Mouse (Mus musculus) ES-E14 (cell line): ENCODE data around the gene Sncg. TPM values are rescaled to one million over a fixed set of nuclear protein-coding genes. Genes with fewer than 3 reads are reported as not detected.

Experiments
- DNase-seq: peaks from one replicate; pipeline ENCODE4 v3.0.0-alpha.2; 2013; ENCODE audit warnings: low read depth, low spot score
- H3K27ac ChIP-seq: 2 replicates; pipeline ENCODE4 v1.5.1; 2012; ENCODE audit warnings: low read depth, mild to moderate bottlenecking, low read length, moderate library complexity, mixed read lengths; ENCODE audit not compliant: poor library complexity, insufficient read depth, severe bottlenecking
- H3K36me3 ChIP-seq: 2 replicates; pipeline ENCODE4 v1.6.1; 2012; ENCODE audit warnings: mild to moderate bottlenecking, low read length, moderate library complexity, mixed read lengths; ENCODE audit not compliant: control insufficient read depth, poor library complexity, insufficient read depth, severe bottlenecking
- H3K4me1 ChIP-seq, 2 experiments: fragments of 150-350 bp in 1 of 2; sonication (generic) in 1 of 2; 2 replicates each; pipeline ENCODE4 v1.6.1; 2012; ENCODE audit warnings: low read length in 2 of 2, mild to moderate bottlenecking in 1 of 2, mixed read lengths in 1 of 2; ENCODE audit not compliant: control insufficient read depth in 2 of 2, insufficient read depth in 2 of 2, poor library complexity in 1 of 2
- H3K4me3 ChIP-seq, 2 experiments: fragments of 150-350 bp in 1 of 2; sonication (generic) in 1 of 2; 2 replicates each; pipeline ENCODE4 v1.5.1; 2012; ENCODE audit warnings: low read length in 2 of 2, low read depth in 1 of 2, mild to moderate bottlenecking in 1 of 2, mixed read lengths in 1 of 2; ENCODE audit not compliant: insufficient read depth in 1 of 2, poor library complexity in 1 of 2, severe bottlenecking in 1 of 2
- H3K9ac ChIP-seq: 2 replicates; pipeline ENCODE4 v1.6.1; 2012; ENCODE audit warnings: low read depth, mild to moderate bottlenecking, low read length, mixed read lengths; ENCODE audit not compliant: poor library complexity, insufficient read depth, severe bottlenecking
- H3K9me3 ChIP-seq: fragments of 150-350 bp; sonication (generic); 2 replicates; pipeline ENCODE4 v1.6.1; 2012; ENCODE audit warnings: low read depth, mild to moderate bottlenecking, low read length; ENCODE audit not compliant: control insufficient read depth, insufficient read depth
- CHD2 ChIP-seq: IDR thresholded peaks from 2 replicates; pipeline ENCODE4 v1.6.1; 2014; ENCODE audit warnings: mild to moderate bottlenecking, low read depth, low read length, inconsistent platforms
- HCFC1 ChIP-seq: IDR thresholded peaks from 2 replicates; pipeline ENCODE4 v1.6.1; 2012; ENCODE audit warnings: low read length, inconsistent platforms, borderline replicate concordance; ENCODE audit not compliant: insufficient read depth
- MAFK ChIP-seq: IDR thresholded peaks from 2 replicates; pipeline ENCODE4 v1.6.1; 2014; ENCODE audit warnings: mild to moderate bottlenecking, low read depth, low read length, inconsistent platforms; ENCODE audit not compliant: insufficient read depth
- ZC3H11A ChIP-seq: IDR thresholded peaks from 2 replicates; pipeline ENCODE4 v1.6.1; 2012; ENCODE audit warnings: low read depth, mild to moderate bottlenecking, inconsistent platforms, low read length, borderline replicate concordance
- ZNF384 ChIP-seq: IDR thresholded peaks from 2 replicates; pipeline ENCODE4 v1.6.1; 2012; ENCODE audit warnings: low read depth, low read length, inconsistent platforms
- in situ Hi-C, 2 experiments: fragments of 600-800 bp; cut with MboI; formaldehyde crosslinking; loops; one replicate each; pipeline ENCODE4 v1.15.1; 2025; ENCODE audit warnings: low sequenced_read_pairs in 2 of 2, inconsistent platforms in 1 of 2; ENCODE audit not compliant: unreplicated experiment in 2 of 2
- total RNA-seq: library from RNA; depleted of rRNA; stranded (reverse); fragments of 300-350 nt; gene quantifications from 2 replicates; pipeline ENCODE4 v1.2.3, GENCODE M21; 2012

The Sncg gene
- total RNA-seq, 1 experiment, result 3.9 TPM

DNA sequence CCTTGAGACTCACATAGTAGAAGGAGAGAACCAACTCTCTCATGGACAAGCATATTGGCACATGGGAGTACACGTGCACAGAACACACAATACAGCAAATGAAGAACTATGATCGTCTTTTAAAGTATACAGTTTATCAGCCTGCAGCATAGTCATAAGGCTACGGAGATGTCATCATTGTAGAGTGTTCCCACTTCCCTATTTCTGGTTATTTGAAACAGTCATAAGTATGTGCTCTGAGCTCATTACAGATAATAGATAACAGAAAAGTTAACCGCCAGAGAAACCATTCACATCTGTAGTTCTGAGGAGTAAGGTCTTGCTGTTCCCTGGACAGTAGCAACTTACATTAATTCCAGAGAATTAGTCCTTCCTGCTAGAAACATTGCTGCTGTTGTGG is 31.5 kb downstream of the Sncg start:
- in situ Hi-C loops, result loop anchor here in 1 of 2 experiments (25.0 kb wide), 1 partner anchor 394 kb away; no protein-coding TSS in a partner anchor
- Histone ChIP-seq H3K9me3 (no peaks in the 10 kb centered on the region), H3K4me3 (no peak overlapping the region), H3K27ac (no peak overlapping the region), H3K4me1 (peaks cover 0 to 5% of the 10 kb centered on the region in 2 experiments; a peak in 1 of 4 replicates), H3K9ac (no peak overlapping the region), H3K36me3 (peaks cover 31% of the 10 kb centered on the region)
- DNase-seq, result no peak
- TF ChIP-seq CHD2, result no peak
- TF ChIP-seq HCFC1, result no peak
- no peak for TF ChIP-seq ZC3H11A
- no peak for TF ChIP-seq MAFK
- TF ChIP-seq ZNF384, result no peak

DNA sequence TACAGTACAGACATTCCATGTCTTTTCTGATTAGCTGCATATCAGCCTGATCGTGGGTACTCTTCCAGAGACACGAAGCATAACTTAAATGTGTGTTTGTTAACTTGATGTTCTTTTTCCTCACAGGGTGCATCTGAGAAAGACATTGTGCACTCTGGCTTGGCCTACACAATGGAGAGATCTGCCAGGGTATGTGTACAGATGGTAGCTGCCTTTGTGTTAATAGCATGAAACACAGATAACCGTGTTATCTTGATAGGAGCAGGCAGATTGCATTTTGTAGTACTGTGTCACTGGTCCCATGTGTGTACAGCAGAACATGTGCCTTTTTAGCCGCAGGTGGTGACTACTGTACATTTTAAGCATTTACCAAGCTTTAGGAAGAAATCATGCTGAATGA is 32.6 kb downstream of the Sncg start:
- Histone ChIP-seq H3K27ac (no peak overlapping the region), H3K4me1 (peaks cover 0 to 5% of the 10 kb centered on the region in 2 experiments; a peak in 1 of 4 replicates), H3K9me3 (no peaks in the 10 kb centered on the region), H3K4me3 (no peak overlapping the region), H3K9ac (no peak overlapping the region), H3K36me3 (peaks cover 36% of the 10 kb centered on the region)
- in situ Hi-C loops, result loop anchor here in 1 of 2 experiments (25.0 kb wide), 1 partner anchor 395 kb away; no protein-coding TSS in a partner anchor
- DNase-seq, result no peak
- TF ChIP-seq MAFK (no peak), CHD2 (no peak), ZC3H11A (no peak), ZNF384 (no peak), HCFC1 (no peak)

GRCm38 (mm10) chr14:34339446-34339845 is 35.1 kb downstream of the Sncg start:
- no peak for DNase-seq
- Histone ChIP-seq H3K36me3 (peaks cover 48% of the 10 kb centered on the region), H3K9ac (no peak overlapping the region), H3K4me3 (no peak overlapping the region), H3K4me1 (no peaks in the 10 kb centered on the region), H3K27ac (no peak overlapping the region), H3K9me3 (no peaks in the 10 kb centered on the region)
- in situ Hi-C loops, result loop anchor here in 1 of 2 experiments (25.0 kb wide), 1 partner anchor 398 kb away; no protein-coding TSS in a partner anchor
- TF ChIP-seq CHD2 (no peak), HCFC1 (no peak), ZNF384 (no peak), MAFK (no peak), ZC3H11A (no peak)

DNA sequence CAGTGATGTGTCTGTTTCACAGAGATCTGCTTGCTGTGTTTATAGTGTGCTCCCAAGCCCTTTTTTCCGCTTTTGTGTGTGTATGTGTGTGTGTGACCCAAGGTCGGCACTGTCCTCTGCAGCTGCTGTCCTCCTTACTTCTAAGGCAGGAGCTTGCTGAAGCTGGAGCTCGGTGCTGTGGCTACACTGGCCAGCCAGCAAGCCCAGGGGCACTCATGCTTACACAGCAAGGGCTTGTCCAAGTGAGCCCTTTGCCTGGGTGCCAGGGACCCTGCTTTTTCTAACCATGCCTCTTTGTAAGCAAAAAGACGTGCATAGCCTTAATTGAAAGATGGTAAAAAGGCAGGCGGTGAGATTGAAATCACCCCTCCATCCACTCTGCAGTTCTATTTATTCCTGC is 42.1 kb downstream of the Sncg start:
- DNase-seq, result no peak
- TF ChIP-seq MAFK (no peak), ZNF384 (no peak), CHD2 (no peak), HCFC1 (no peak), ZC3H11A (no peak)
- Histone ChIP-seq H3K36me3 (peaks cover 42% of the 10 kb centered on the region), H3K4me3 (no peak overlapping the region), H3K27ac (no peak overlapping the region), H3K9me3 (no peaks in the 10 kb centered on the region), H3K9ac (no peak overlapping the region), H3K4me1 (no peaks in the 10 kb centered on the region)
- in situ Hi-C loops, result loop anchor here in 1 of 2 experiments (25.0 kb wide), 1 partner anchor 405 kb away; no protein-coding TSS in a partner anchor
